Mouse (Mus musculus) CH12.LX (cell line): ENCODE results near the gene Lgals8. TPM values are rescaled to one million over a fixed set of nuclear protein-coding genes. Genes with fewer than 3 reads are reported as not detected.

Experiments used
- DNase-seq: peaks from one replicate; pipeline ENCODE4 v3.0.0-alpha.2; 2013; ENCODE audit errors: extremely low read depth
- H3K27ac ChIP-seq: 2 replicates; pipeline ENCODE4 v1.5.1; 2012; ENCODE audit warnings: low read depth, mild to moderate bottlenecking, control low read depth, moderate library complexity; ENCODE audit not compliant: insufficient read depth
- H3K27me3 ChIP-seq: replicated peaks from 2 replicates; pipeline ENCODE3; 2012; ENCODE audit warnings: inconsistent platforms
- H3K36me3 ChIP-seq, 2 experiments: replicated peaks in 1 of 2; 2 replicates each; pipeline versions ENCODE3 to v1.6.1; 2012; ENCODE audit warnings: inconsistent platforms in 1 of 2, low read length in 1 of 2, mild to moderate bottlenecking in 1 of 2, mixed read lengths in 1 of 2, moderate library complexity in 1 of 2; ENCODE audit not compliant: control insufficient read depth in 1 of 2, insufficient read depth in 1 of 2
- H3K4me1 ChIP-seq, 2 experiments: 2 replicates each; pipeline ENCODE4 v1.6.1; 2012; ENCODE audit warnings: inconsistent platforms in 1 of 2, moderate library complexity in 1 of 2; ENCODE audit not compliant: insufficient read depth in 2 of 2, control insufficient read depth in 1 of 2
- H3K4me2 ChIP-seq: 2 replicates; pipeline ENCODE4 v1.6.1; 2012; ENCODE audit warnings: low read depth, mild to moderate bottlenecking, control low read depth; ENCODE audit not compliant: poor library complexity, insufficient read depth, severe bottlenecking
- H3K4me3 ChIP-seq, 3 experiments: fragments of 150-350 bp in 1 of 3; sonication (generic) in 1 of 3; replicated peaks in 1 of 3; 2 replicates each; pipeline versions ENCODE3 to v1.5.1; 2011 to 2012; ENCODE audit warnings: low read depth in 2 of 3, low read length in 2 of 3, mild to moderate bottlenecking in 2 of 3, moderate library complexity in 2 of 3, control low read depth in 1 of 3, improper control_type of control experiment in 1 of 3, inconsistent platforms in 1 of 3, mixed read lengths in 1 of 3; ENCODE audit not compliant: poor library complexity in 1 of 3
- H3K79me2 ChIP-seq: replicated peaks from 2 replicates; pipeline ENCODE4 v1.6.1; 2012; ENCODE audit warnings: mild to moderate bottlenecking, moderate library complexity; ENCODE audit not compliant: control insufficient read depth, poor library complexity, insufficient read depth, severe bottlenecking; ENCODE audit errors: extremely low read depth
- H3K9ac ChIP-seq: 2 replicates; pipeline ENCODE4 v1.6.1; 2012; ENCODE audit warnings: low read depth, mild to moderate bottlenecking, control low read depth, moderate library complexity; ENCODE audit not compliant: insufficient read depth
- H3K9me3 ChIP-seq: replicated peaks from 2 replicates; pipeline ENCODE3; 2012; ENCODE audit warnings: low read length, inconsistent platforms, mixed read lengths
- E2F4 ChIP-seq: IDR thresholded peaks from 2 replicates; pipeline ENCODE4 v1.6.1; 2011; ENCODE audit warnings: low read depth, low read length, improper control_type of control experiment; ENCODE audit not compliant: insufficient replicate concordance
- ELF1 ChIP-seq: IDR thresholded peaks from 2 replicates; pipeline ENCODE4 v1.6.1; 2014; ENCODE audit warnings: low read depth, mild to moderate bottlenecking, inconsistent platforms, low read length, improper control_type of control experiment
- EP300 ChIP-seq: IDR thresholded peaks from 2 replicates; pipeline ENCODE4 v1.6.1; 2011; ENCODE audit warnings: low read length, improper control_type of control experiment
- IRF4 ChIP-seq: IDR thresholded peaks from 2 replicates; pipeline ENCODE4 v1.6.1; 2014; ENCODE audit warnings: low read depth, mild to moderate bottlenecking, inconsistent platforms, low read length, improper control_type of control experiment
- JUND ChIP-seq: conservative IDR thresholded peaks from 2 replicates; pipeline ENCODE4 v1.6.1; 2011; ENCODE audit warnings: low read depth, low read length, improper control_type of control experiment
- MEF2A ChIP-seq: IDR thresholded peaks from 2 replicates; pipeline ENCODE4 v1.6.1; 2014; ENCODE audit warnings: low read depth, mild to moderate bottlenecking, inconsistent platforms, low read length, improper control_type of control experiment, borderline replicate concordance
- NELFE ChIP-seq: IDR thresholded peaks from 2 replicates; pipeline ENCODE4 v1.6.1; 2011; ENCODE audit warnings: low read depth, low read length, improper control_type of control experiment
- NRF1 ChIP-seq: IDR thresholded peaks from 2 replicates; pipeline ENCODE4 v1.6.1; 2014; ENCODE audit warnings: low read depth, mild to moderate bottlenecking, inconsistent platforms, low read length, improper control_type of control experiment, moderate library complexity
- SIN3A ChIP-seq: IDR thresholded peaks from 2 replicates; pipeline ENCODE4 v1.6.1; 2012; ENCODE audit warnings: low read length, improper control_type of control experiment, inconsistent platforms
- SMC3 ChIP-seq: IDR thresholded peaks from 2 replicates; pipeline ENCODE4 v1.6.1; 2011; ENCODE audit warnings: low read depth, low read length, improper control_type of control experiment
- TCF12 ChIP-seq: IDR thresholded peaks from 2 replicates; pipeline ENCODE4 v1.6.1; 2014; ENCODE audit warnings: low read depth, mild to moderate bottlenecking, inconsistent platforms, low read length, improper control_type of control experiment
- UBTF ChIP-seq: IDR thresholded peaks from 2 replicates; pipeline ENCODE4 v1.6.1; 2012; ENCODE audit warnings: low read depth, mild to moderate bottlenecking, inconsistent platforms, low read length, improper control_type of control experiment, moderate library complexity
- USF1 ChIP-seq: IDR thresholded peaks from 2 replicates; pipeline ENCODE4 v1.6.1; 2014; ENCODE audit warnings: low read depth, mild to moderate bottlenecking, inconsistent platforms, low read length, improper control_type of control experiment
- ZC3H11A ChIP-seq: IDR thresholded peaks from 2 replicates; pipeline ENCODE4 v1.6.1; 2012; ENCODE audit warnings: low read depth, mild to moderate bottlenecking, inconsistent platforms, low read length, improper control_type of control experiment
- ZKSCAN1 ChIP-seq: IDR thresholded peaks from 2 replicates; pipeline ENCODE4 v1.6.1; 2012; ENCODE audit warnings: low read depth, inconsistent platforms, low read length, improper control_type of control experiment, borderline replicate concordance
- ZNF384 ChIP-seq: IDR thresholded peaks from 2 replicates; pipeline ENCODE4 v1.6.1; 2012; ENCODE audit warnings: low read depth, low read length, improper control_type of control experiment, inconsistent platforms
- dilution Hi-C: fragments of 300-500 bp; cut with MboI; formaldehyde crosslinking; loops from 2 replicates; pipeline ENCODE4 v1.14.3; 2020; ENCODE audit warnings: low sequenced_read_pairs; ENCODE audit not compliant: extremely low pct_unique_long_range_greater_than_20kb, extremely low pct_ligation_motif_present
- in situ Hi-C: fragments of 300-500 bp; cut with MboI; formaldehyde crosslinking; loops from 3 replicates; pipeline ENCODE4 v1.14.3; 2019; ENCODE audit warnings: low sequenced_read_pairs, low pct_ligation_motif_present, low pct_unique_long_range_greater_than_20kb, mixed read lengths
- polyA plus RNA-seq: library from polyadenylated mRNA; unstranded; fragments of >175 nt; gene quantifications from 2 replicates; pipeline ENCODE4 v1.2.1, GENCODE M21; 2012; ENCODE audit warnings: low read depth; ENCODE audit not compliant: insufficient read length
- total RNA-seq, 2 experiments: library from RNA; depleted of rRNA; stranded (reverse); fragments of 300-350 nt in 1 of 2; fragments of >200 nt in 1 of 2; gene quantifications; 2 replicates each; pipeline ENCODE4 v1.2.3; 2012 to 2014

Gene Lgals8
- total and polyA plus RNA-seq, 3 experiments: 15.8 to 23.5 (median 18.4) TPM

- TF ChIP-seq TCF12 (peak; percentile 74), SIN3A (peak; percentile 55; the same call in 1 of the 2 replicates), ZC3H11A (no peak), EP300 (peak; percentile 71), UBTF (no peak; the same call in 1 of the 2 replicates), NELFE (no peak; the same call in 1 of the 2 replicates), IRF4 (peak; percentile 90), ZKSCAN1 (no peak), USF1 (no peak; the same call in 1 of the 2 replicates), E2F4 (no peak), JUND (no peak), ZNF384 (no peak), NRF1 (peak; percentile 39; the same call in 1 of the 2 replicates)
Observed at GRCm38 (mm10) chr13:12485640-12486039, 20.9 kb upstream of the Lgals8 start (continued).

- Histone ChIP-seq H3K36me3 (no peaks in the 10 kb centered on the region), H3K4me3 (no peak overlapping the region), H3K27me3 (no peaks in the 10 kb centered on the region), H3K79me2 (no peaks in the 10 kb centered on the region), H3K27ac (peak overlapping the region; percentile 94; the same call in 1 of the 2 replicates), H3K4me2 (0 out of 2 replicates have a peak overlapping the region, but pooled peaks have one; percentile 3), H3K4me1 (peaks cover 32 to 70% of the 10 kb centered on the region in 2 experiments), H3K9ac (peak overlapping the region; percentile 43), H3K9me3 (no peaks in the 10 kb centered on the region)
- DNase-seq: no peak
- dilution Hi-C loops: no loop called here
- in situ Hi-C loops: no loop called here
- TF ChIP-seq ZKSCAN1 (no peak), SMC3 (no peak), UBTF (peak; percentile 37; the same call in 1 of the 2 replicates)
Observed at GRCm38 (mm10) chr13:12485197-12485596, 20.5 kb upstream of the Lgals8 start.

- H3K36me3 ChIP-seq: no peaks in the 10 kb centered on the region
- no peak overlapping the region for H3K27ac ChIP-seq
- no peaks in the 10 kb centered on the region for H3K9me3 ChIP-seq
- in situ Hi-C loops: loop anchor here (5.0 kb wide), 2 partner anchors 32 to 62 kb away; no protein-coding TSS in a partner anchor
- no peaks in the 10 kb centered on the region for H3K79me2 ChIP-seq
- DNase-seq: no peak
- no peak overlapping the region for H3K9ac ChIP-seq
- dilution Hi-C loops: no loop called here
- TF ChIP-seq MEF2A (no peak), EP300 (no peak), ELF1 (no peak), NRF1 (no peak), TCF12 (no peak), SIN3A (no peak), USF1 (no peak), UBTF (no peak)
- TF ChIP-seq, all 38 proteins: peak for 0
- Histone ChIP-seq H3K4me1 (peaks cover 8 to 37% of the 10 kb centered on the region in 2 experiments; a peak in 3 of 4 replicates), H3K27me3 (no peaks in the 10 kb centered on the region), H3K4me2 (no peak overlapping the region), H3K4me3 (no peak overlapping the region)
Observed at GRCm38 (mm10) chr13:12479802-12480201, 15.1 kb upstream of the Lgals8 start.
